Mouse (Mus musculus): Measurements from ENCODE around the gene Klhl36.

Klhl36 gene

GRCm38 (mm10) chr8:119887130-119887529, 25.1 kb downstream of the Klhl36 start:
- DNase-seq, result peak; percentile 30 to 58

DNA sequence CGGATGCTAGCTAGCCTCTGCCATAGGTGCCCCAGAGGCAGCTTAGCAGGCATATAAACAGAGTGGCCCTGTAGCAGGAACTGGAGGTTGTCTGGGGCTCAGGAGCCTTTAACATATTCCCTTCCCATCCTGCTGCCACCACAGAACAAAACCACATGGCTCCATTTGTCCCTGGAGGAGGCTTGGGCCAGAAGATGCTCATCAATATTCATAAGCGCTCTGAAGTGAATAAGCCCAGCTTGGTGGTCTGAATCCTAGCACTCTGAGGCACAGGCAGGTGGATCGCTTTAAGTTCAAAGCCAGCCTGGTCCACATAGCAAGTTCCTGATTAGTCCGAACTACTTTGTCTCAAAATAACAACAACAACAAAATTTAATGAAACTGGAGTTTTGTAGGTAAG, 25.9 kb downstream of the Klhl36 start:
- DNase-seq, result no peak

DNA sequence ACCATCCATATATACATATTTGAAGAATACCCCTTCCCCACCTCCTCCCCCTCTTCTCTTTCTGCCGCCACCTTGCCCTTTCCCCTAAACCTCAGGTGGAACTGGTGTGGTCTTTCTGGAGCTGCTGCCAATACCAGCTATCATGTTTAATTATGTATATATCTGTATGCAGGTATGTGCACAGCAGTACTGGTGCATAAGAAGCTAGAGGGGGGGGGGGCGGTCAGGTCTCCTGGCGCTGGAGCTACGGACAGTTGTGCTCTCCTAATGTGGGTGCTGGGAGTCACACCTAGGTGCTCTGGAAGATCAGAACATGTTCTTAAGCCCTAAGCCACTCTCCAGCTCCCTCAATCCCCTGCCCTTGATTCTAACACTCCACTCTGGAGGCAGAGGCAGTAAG, 35.0 kb downstream of the Klhl36 start:
- no peak for DNase-seq

DNA sequence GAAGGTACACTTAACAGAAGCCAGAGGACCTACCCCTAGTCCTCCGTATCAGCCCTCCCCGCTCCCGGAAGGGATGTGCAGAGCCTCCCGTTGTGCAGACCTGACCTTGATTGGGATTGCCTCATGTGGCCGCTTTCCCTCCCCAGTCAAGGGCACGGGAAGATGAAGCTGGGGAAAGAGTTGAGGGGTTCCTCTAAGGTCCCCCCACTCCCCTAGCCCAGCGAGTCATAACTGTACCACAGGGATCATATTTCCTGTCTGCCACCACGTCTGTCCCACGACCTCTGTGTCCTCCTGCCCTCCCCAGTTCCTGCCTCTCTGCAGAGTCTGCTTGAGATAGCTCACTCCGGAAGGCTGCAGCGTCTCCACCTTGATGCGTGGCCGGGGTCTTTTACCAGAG, 35.9 kb downstream of the Klhl36 start:
- no peak for DNase-seq

- DNase-seq, result no peak
These were observed 39.3 kb downstream of the Klhl36 start for GRCm38 (mm10) chr8:119901349-119901748.

- DNase-seq, result no peak
These were observed 39.9 kb downstream of the Klhl36 start for GRCm38 (mm10) chr8:119901952-119902351.

DNA sequence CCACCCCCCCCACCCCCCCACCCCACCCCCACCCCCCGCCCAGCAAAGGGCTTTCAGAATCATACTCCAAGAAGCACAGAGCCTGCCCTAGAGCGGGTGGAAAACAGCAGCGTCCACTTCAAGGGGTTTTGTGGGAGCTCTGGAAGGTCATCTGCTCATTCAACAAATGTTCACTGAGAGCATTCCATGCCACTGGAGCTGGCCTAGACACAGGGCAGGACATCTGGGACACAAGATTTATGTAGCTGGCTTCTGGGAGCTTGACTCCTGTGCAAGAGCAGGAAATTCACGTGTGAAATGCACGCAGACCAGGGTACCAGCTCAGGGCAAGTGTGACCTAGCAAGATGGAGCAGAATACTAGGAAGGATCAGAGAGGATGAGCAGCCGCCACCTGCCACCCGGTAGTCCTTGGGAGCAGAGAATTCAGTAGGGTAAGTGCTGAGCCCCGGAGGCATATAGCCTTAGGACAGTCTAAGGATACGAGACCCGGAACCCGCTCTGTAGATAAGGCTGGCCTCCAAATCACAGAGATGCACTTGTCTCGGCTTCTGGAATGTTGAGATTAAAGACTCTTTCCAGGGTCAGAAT, 42.4 kb downstream of the Klhl36 start:
- no peak for DNase-seq

- no peak for DNase-seq
These were observed 48.0 kb downstream of the Klhl36 start, which contains the start of gene Usp10 for GRCm38 (mm10) chr8:119909944-119910546. TSS of gene Usp10 (plus strand) at chr8:119910360.

DNA sequence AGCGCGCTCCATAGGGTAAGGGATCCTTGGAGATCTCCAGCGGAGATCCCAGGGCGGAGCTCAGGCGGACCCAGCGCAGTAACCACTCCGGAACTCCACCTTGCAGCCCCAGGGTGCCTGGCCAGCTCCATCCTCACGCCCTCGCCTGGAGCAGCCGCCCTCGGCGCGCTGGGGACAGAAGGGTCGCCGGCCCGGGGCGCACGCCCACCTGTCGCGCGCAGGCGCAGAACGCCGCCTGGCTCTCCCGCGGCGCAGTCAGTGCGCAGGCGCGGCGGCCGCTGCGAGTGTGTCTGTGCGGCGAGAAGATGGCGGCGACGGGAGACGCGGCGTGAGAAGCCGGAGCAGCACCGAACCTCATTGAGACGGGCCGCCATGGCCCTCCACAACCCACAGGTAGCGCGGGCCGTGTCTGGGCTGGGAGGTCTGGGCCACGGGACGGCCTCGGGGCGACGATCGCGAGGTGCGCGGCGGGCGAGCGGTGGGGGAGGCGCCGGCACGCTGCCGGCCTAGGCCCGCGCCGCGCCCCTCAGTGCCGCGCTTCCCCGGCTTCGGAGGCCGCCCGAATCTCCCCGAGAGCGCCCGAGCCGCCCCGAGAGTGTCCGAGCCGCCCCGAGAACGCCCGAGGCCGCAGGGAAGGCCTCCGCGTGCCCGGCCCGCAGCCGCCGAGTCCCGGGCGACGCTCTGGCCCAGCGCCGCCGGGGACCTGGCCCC, 48.6 kb downstream of the Klhl36 start, which contains the start of gene Gm20388:
Gm20388 (plus strand) TSS at position 295 of the 711 bp plus-strand sequence.
- peak; percentile 97 to 99 for DNase-seq

GRCm38 (mm10) chr8:119911258-119911962, 49.3 kb downstream of the Klhl36 start:
- no peak for DNase-seq

DNA sequence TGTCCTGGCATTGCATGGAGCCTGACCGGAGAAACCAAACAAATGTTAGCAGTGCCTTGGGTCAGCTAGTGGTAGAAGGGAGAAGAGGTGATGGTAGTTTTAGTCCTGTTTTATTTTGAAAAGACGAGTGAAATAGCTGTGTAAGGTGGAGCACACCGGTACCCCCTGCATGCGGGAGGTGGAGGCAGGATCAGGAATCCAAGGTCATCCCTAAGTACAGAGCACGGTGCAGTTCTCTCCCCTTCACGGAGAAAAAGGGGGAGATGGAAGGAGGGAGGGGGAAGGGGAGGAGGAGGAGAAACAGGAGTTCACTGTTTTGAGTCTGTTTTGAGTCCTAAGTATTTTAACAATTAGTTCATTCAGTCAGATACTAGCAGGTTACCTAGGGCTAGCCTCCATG, 50.6 kb downstream of the Klhl36 start:
- DNase-seq, result no peak

DNA sequence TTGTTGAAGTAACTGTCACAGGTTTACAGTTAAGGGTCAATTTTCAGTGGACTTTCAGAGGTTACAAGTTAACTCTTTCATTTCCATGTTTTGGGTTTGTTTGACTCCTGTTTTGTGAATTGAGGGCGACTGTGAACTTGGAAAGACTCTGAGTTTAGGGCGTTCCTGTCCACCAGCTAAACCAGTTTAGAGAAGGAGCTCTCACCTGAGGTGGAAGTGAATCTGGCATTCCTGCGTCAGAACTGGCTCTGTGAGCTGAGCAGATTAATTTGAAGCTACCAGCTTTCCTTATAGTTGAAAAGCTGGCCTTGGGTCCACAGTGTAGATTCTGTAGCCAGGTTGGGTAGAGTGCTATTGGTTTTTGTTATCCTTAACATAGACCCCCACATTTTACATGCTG, 51.1 kb downstream of the Klhl36 start:
- DNase-seq, result no peak

DNA sequence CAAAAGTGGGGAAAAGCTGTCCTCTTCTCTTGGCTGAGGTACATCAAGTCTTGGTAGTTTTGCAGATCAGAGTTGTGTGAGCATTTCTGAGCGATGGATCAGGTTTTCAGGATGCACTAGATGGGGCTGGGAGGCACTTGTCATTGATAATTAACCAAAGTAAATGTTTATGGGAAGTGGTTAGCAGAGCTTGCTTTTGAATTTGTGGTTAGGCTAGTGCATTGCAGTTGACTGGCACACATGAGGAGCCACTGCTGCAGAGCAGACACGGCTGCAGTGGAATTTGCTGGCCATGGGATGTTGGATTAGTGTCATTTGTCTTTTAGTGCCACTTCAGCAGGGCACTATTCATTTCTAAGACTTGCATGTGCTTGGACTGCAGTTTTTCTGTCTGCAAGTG, 52.1 kb downstream of the Klhl36 start:
- no peak for DNase-seq

- no peak for DNase-seq
These were observed 53.2 kb downstream of the Klhl36 start for GRCm38 (mm10) chr8:119915298-119915697.

GRCm38 (mm10) chr8:119916237-119916892, 54.3 kb downstream of the Klhl36 start:
- no peak for DNase-seq

DNA sequence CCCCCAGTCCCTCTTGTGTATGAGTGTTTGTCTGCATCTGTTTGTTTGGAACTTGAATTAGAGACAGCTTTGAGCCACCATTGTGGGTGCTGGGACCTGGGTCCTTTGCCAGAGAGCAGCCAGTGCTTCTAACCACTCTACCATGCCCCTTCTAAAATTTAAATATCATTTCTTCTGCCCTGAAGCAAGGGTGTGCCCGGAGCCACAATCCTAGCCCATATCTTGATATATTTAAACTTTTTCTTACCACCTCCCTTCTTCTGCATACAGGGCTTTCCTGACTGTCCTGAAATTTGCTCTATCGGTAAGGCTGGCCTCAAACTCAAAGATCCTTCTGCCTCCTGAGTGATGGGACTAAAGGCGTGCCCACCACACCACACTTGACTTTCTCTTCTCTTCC, 55.3 kb downstream of the Klhl36 start:
- no peak for DNase-seq

- no peak for DNase-seq
These were observed 56.1 kb downstream of the Klhl36 start for GRCm38 (mm10) chr8:119918155-119918567.

- DNase-seq, result peak; percentile 43 to 56
These were observed 61.2 kb downstream of the Klhl36 start for GRCm38 (mm10) chr8:119923259-119923658.

DNA sequence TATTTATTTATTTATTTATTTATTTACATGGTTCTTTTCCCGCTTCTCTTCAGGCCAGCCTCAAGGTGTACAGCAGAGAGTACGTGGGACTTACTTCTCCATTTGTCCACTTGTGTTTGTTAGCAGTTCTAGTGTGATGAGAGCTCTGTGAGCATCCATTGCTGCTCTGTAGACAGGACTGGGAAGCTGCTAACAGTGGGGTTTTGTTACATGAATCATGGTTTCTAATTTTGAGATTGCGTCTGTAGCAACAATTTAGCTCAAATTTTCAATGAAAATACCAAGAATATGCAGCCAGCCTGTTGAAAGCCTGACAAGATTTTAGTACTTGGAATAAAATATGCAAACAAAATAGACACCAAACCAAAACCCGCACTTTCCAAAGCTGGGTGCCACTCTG, 63.4 kb downstream of the Klhl36 start:
- no peak for DNase-seq

DNA sequence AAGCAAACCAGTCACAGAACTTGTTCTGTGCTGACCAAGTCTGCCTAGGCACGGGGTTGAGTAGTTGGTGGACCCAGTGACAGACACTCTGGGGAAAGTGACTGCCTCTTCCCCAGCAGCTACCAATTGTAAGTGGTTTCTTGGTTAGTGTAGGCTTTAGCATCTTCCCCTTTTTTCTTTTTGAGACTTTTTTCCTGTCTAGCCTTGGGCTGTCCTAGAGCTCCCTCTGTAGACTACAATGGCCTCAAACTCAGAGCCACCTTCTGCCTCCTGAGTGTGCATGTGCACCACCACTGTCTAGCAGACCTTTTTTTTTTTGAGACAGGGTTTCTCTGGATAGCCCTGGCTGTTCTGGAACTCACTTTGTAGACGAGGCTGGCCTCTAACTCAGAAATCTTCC, 64.4 kb downstream of the Klhl36 start:
- DNase-seq, result no peak
